Mouse (Mus musculus) megakaryocyte-erythroid progenitor cell, adult 5-6 weeks (primary cell): ENCODE results near the gene Colgalt2. TPM values are rescaled to one million over a fixed set of nuclear protein-coding genes. Genes with fewer than 3 reads are reported as not detected.
"Not testable (repeated sequence)": the region's sequence is repeated elsewhere in the genome, so short reads cannot be mapped to it uniquely, and the experiment has no call there.

Experiments
- ATAC-seq: replicated peaks from 2 replicates; pipeline ENCODE4 v1.8.0; 2016; ENCODE audit warnings: mild to moderate bottlenecking, inconsistent platforms; ENCODE audit not compliant: severe bottlenecking, poor library complexity, low FRiP score, low TSS enrichment
- total RNA-seq, 2 experiments: library from RNA; stranded (forward) in 1 of 2; stranded (reverse) in 1 of 2; fragments of 200-1000, 215-1000 nt in 1 of 2; fragments of >200 nt in 1 of 2; fragmentation: Nextera tagmentation in 1 of 2; gene quantifications; 2 replicates each; pipeline ENCODE4 v1.2.3; 2014 to 2017

Gene Colgalt2
- total RNA-seq, 2 experiments from 2014 or later: not detected

DNA sequence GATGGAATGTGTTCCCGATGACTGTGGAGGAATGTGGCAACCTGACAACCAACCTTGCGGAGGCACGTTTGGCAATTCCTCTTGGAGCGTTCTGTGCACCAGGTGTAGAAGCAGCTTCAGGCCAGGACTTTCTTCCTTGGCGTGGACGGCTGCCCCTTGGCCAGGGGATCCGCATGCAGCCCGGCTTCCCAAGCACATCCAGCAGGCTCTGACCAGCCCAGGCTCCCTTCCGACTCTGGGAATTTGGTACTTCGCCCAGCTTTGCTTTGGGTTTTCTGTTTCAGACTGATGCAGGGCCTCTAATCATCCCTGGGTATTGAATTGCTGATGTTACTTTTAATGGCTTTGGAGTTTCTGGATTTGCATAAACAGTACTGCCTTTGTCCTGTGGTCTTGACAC is 14.8 kb downstream of the Colgalt2 start:
- no peak for ATAC-seq

DNA sequence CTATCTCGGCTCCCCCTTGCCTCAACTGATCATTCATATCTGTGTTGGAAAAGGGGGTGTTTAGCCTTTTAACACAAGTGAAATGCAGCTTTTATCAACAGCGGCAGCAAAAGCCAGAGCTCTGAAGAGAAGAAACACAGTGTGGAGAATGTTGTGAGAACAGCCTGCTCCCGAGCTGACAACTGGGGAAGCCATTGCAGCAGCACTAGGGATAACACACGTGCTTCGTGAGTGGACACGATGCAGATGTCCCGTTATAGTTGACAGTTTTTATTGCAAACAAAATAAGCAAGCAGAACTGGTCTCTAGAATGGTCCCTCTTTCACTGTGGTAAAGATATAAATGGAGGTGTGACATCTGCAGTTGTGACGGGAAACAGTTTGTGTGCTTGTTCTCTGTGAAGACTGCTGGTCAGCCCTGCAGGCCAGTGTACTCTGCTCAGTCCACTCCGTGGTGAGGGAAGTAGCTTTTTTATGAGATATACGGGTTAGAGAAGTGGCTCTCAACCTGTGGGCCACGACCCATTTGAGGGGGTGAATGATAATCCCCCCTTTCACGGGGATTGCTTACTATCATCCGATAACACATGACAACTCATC is 16.8 kb downstream of the Colgalt2 start:
- ATAC-seq: no peak

- no peak for ATAC-seq
Measured at GRCm38 (mm10) chr1:152417602-152418001, 18.0 kb downstream of the Colgalt2 start.

DNA sequence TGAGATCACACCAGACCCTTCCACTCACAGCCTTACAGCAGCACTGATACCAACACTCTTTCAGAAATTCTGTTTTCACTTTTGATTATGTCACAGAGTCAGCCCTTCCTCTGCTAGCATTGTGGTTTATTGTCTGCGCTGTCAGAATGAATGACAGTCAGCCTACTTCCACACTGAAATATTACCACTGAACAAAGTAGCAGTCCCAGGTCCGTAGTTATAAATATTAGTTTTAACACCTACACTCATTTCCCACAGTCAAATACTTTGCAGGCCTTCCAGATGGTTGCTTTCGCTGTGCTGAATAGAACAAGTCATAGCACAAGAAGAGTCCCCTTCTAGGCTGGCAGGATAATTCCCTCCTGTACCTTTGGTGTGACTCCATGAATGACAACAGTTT is 22.7 kb downstream of the Colgalt2 start:
- ATAC-seq: no peak

GRCm38 (mm10) chr1:152423052-152423451 is 23.4 kb downstream of the Colgalt2 start:
- ATAC-seq: no peak

DNA sequence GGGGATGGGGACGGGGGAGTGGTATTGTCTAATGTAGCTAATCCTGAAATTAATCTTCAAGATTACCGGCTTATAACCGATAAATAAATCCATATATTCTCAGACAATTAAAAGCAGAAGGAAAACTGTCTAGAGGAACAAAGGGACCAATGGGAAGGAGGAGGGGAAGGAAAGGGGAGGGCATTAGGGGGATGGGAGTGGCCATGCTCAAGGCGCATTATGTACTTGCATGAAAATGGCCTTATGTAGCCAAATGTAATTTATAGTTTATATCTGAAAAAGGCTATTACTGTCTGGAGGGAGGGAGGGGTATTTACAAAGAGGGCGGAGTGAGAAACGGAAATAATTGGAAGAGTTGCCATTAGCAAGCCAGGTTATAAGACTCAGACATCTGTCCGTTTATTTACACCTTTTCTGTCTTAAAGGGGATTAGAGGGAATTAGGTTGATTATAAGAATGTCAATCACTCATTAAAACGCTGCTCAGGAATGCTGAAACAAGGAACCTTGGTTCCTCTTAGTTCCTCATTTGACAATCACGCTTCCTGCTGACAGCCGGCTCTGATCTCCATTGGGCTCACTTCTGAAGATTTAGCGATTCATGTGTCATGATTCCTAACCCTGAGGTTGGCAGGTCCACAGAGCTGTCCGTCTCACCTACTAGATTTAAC is 28.4 kb downstream of the Colgalt2 start:
- ATAC-seq: no peak

DNA sequence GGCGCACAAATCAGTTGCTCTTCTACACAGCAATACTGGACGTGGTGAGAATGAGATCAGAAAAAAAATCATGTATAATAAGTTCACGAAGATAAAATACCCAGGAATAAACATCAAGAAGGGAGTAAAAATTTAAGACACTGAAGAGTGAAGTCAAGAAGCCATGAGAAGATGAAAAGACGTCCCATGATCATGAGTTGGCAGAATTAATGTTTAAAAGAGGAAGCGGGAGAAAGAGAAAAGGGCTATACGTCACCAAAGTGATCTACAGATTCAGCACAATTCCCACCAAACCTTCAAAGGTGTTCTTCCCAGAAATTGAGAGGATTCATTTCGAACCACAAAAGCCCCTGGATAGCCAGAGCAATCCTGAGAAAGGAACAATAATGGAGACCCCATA is 30.2 kb downstream of the Colgalt2 start:
- ATAC-seq: no peak

DNA sequence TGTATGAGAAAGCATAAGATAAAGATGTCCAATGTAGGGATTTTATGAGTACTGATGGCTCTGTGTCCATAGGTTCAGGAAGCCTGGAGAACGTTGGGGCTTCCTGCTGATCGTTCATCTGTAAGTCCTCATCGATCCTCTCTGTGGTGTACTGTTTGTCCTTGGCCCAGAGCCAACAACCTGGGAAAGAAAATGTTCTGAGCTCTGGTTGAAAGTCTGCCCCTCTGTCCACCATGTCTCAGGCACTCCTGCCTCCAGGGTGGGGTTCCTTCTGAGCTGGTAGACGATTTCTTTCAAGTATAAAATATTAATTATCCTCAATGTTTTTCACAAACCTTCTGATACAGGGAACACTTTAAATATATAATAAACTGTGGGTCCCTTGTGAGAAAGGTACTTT is 34.5 kb downstream of the Colgalt2 start:
- ATAC-seq: no peak

DNA sequence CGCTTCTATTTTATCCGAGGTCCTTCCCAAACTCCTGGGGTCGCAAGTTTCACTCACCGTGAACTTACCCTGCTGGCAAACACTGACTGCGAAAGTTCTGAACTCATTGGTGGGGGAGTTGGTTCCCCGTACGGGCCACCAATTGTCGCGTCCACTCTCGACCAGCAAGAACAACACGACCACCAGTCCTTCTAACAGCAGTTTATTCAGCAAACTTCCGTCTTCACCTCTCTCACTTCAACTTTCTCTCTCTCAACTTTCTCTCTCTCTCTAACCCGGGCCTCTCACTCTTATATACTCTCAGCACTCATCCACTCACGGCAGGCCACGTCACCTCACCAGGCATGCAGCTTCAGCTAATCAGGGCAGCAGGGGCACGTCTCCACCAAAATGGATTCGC is 37.9 kb downstream of the Colgalt2 start:
- not testable (repeated sequence) for ATAC-seq

DNA sequence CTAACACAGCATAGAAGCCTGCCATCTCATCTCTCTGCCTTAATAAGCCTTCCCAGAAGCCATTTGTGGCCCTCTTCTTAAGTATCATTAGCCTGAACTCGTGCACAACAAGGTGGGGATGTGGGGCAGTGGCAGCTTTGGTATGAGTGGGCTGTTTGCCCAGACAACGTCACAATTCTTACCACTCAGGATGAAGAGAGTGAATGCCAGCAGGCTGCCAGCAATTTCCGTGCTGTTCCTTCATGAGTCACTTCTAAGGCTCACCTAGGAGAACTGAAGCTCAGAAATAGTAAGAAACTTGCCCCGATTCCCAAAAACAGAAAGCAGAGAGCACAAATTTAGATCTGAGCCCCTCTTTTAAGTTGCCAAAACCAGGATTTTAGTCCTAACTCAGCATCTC is 39.8 kb downstream of the Colgalt2 start:
- ATAC-seq: no peak

GRCm38 (mm10) chr1:152439874-152440273 is 40.2 kb downstream of the Colgalt2 start:
- no peak for ATAC-seq

DNA sequence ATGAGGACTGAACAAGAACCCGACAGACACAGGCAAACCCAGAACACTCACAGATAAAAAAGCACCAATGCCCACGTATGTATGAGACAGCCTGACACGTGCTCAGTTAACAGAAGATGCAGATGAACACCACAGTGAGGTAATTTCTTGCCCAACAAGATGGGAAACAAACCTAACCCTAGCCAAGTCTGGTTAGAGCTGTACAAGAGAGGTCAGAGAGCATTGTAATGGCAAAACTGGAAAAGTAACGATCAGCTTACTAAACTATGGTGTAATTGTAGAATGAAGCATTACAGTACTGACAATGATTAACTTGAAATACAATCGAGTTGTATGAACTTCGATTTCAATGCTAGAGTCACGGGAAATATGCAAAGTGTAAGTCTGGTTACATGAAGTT is 45.0 kb downstream of the Colgalt2 start:
- no peak for ATAC-seq

GRCm38 (mm10) chr1:152445925-152446324 is 46.3 kb downstream of the Colgalt2 start:
- ATAC-seq: no peak

DNA sequence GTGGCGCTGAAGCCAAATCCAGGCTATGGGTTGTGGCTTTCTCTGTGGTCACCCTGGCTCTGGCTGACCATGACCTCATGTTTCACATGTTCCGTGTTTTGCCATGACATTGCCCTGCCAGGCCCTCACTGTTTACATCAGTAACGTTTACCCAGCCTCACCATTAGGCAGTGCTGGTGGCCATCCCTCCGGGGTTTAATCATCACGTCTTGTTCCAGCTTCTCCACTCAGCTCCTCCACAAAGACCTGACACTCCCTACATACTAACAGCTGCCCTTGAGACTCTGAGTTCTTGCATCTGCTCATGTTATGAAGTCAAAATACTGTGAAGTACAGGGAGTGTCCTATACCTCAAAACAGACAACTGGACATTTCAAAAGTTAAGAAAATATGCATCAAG is 54.9 kb downstream of the Colgalt2 start:
- ATAC-seq: no peak

DNA sequence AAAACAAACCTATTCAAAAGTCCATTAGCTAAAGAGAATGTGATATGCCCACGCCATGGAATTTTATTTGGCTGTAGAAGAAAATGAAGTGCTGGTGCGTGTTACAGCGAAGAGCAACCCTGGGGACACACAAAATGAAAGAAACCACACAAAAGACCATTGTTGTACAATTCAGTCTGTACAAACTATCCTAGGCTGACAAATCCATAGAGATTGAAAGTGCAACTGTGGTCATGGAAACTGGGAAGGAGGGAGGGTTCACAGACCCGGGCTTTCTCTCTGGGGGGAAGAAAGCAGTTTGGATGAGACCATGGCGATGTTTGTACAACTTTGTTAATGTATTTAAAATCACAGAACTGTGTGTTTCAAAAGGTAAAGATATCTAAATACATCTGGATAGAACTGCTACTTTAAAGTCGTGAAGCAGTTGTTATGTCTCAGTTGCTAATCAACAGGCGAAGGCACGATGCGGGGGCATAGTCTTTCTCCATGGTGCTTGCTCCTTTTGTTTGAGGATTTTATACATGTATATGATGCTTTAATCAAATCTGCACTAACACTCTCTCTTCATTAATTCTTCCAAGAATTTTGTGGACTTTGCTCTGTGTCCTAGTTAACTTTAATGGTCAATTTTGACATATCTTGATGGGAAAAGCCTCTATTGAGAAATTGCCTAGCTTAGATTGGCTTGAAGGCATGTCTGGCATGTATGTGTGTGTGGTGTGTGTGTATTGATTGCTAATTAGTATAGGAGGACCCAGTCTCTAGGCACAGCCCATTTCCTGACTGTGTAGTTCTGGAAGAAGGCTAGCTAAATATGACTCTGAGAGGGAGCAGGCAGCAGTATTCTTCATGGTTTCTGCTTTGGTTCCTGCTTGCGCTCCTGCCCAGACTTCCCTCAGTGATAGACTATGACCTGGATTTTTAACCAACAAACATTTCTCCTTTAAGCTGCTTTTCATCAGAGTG is 55.9 kb downstream of the Colgalt2 start:
- no peak for ATAC-seq

GRCm38 (mm10) chr1:152456266-152456665 is 56.6 kb downstream of the Colgalt2 start:
- ATAC-seq: no peak

- ATAC-seq: no peak
Measured at GRCm38 (mm10) chr1:152457596-152457995, 58.0 kb downstream of the Colgalt2 start.

DNA sequence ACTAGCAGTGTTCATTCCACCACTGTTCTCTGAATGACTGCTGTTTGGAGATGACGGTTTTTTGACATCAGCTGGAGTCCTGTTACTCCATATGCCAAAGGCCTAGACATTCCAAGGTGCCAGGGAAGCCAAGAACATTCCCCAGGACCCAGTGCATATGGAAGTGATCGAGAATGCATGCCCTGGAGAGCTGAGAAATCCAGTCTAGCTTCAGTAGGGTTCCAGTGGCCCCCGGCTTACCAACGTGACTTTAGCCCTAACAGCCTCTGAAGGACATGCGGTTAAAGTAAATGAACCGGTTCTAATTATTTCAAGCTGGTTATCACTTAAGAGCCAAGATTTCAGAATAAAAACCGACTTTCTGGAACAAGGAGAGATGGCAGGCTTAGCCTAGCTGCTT is 59.4 kb downstream of the Colgalt2 start:
- no peak for ATAC-seq

GRCm38 (mm10) chr1:152460931-152461330 is 61.3 kb downstream of the Colgalt2 start:
- ATAC-seq: no peak

- ATAC-seq: no peak
Measured at GRCm38 (mm10) chr1:152461814-152462213, 62.2 kb downstream of the Colgalt2 start.
